Comparison of ENCODE assay signal across 8 mouse cellular contexts in genomic region chr4:115737551-115738041, GRCm38 (mm10). TPM values are rescaled to one million over a fixed set of nuclear protein-coding genes. Genes with fewer than 3 reads are reported as not detected.
DNase-seq lines count a peak whose midpoint lies in the region; ATAC-seq lines count a peak whose summit lies in the region.

Gene Efcab14, plus strand, starts transcription at chr4:115737744.

- H3K36me3 ChIP-seq in heart, embryonic 14.5 days (ENCODE audit: control insufficient read depth, insufficient read depth, low read length) = peaks cover 26% of the 10 kb centered on the region
- peaks cover 27% of the 10 kb centered on the region for H3K36me3 ChIP-seq in liver, embryonic 13.5 days
- no peaks in the 10 kb centered on the region for H3K36me3 ChIP-seq in stomach, embryonic 16.5 days (ENCODE audit: control insufficient read depth, insufficient read depth, low read length)

- peak; percentile 97 for ATAC-seq in CD4-positive, CD25-positive, alpha-beta regulatory T cell, adult 4 months
- peak; percentile 100 for ATAC-seq in heart, embryonic 14.5 days (ENCODE audit: insufficient number of reproducible peaks, insufficient read depth, low FRiP score, low read depth)
- peak; percentile 100 for ATAC-seq in liver, embryonic 13.5 days (ENCODE audit: low read depth)
- ATAC-seq in stomach, embryonic 16.5 days (ENCODE audit: insufficient read depth, low FRiP score) = peak; percentile 99

- no peaks in the 10 kb centered on the region for H3K9me3 ChIP-seq in heart, embryonic 14.5 days (ENCODE audit: control insufficient read depth, low read length)
- no peaks in the 10 kb centered on the region for H3K9me3 ChIP-seq in liver, embryonic 13.5 days (replicated peaks)
- no peaks in the 10 kb centered on the region for H3K9me3 ChIP-seq in stomach, embryonic 16.5 days (replicated peaks; ENCODE audit: control insufficient read depth, low read length)

- DNase-seq in c-Kit-negative CD71-positive TER-119-positive erythroid progenitor cells, embryonic 14.5 days (ENCODE audit: low read depth, low spot score) = peak; percentile 92
- DNase-seq in fibroblast of lung, adult 2 months (ENCODE audit: low read depth) = peak; percentile 90
- peak; percentile 99 for DNase-seq in kidney, postnatal 14 days
- DNase-seq in liver, embryonic 13.5 days = peak; percentile 97
- DNase-seq in neural tube, embryonic 10.5 days (ENCODE audit: extremely low spot score, low spot score) = peak; percentile 99

- H3K27ac ChIP-seq in heart, embryonic 14.5 days (replicated peaks in 1 of 2; ENCODE audit: control insufficient read depth in 1 of 2, insufficient read depth in 1 of 2, low read depth in 2 of 2, low read length in 2 of 2) = peak within 1 kb of the TSS; percentile 88 to 91
- peak within 1 kb of the TSS; percentile 82 for H3K27ac ChIP-seq in liver, embryonic 13.5 days
- peak within 1 kb of the TSS; percentile 89 for H3K27ac ChIP-seq in stomach, embryonic 16.5 days (ENCODE audit: low read length)

- H3K4me2 ChIP-seq in heart, embryonic 14.5 days (ENCODE audit: low read length) = peak within 1 kb of the TSS; percentile 64
- peak within 1 kb of the TSS; percentile 83 for H3K4me2 ChIP-seq in liver, embryonic 13.5 days
- H3K4me2 ChIP-seq in stomach, embryonic 16.5 days (ENCODE audit: low read depth, low read length) = peak within 1 kb of the TSS; percentile 73

- no peaks in the 10 kb centered on the region for H3K27me3 ChIP-seq in heart, embryonic 14.5 days (ENCODE audit: control insufficient read depth, insufficient read depth, low read length)
- H3K27me3 ChIP-seq in liver, embryonic 13.5 days = 0 out of 2 replicates have a peak, but pooled peaks cover 2% of the 10 kb centered on the region
- H3K27me3 ChIP-seq in stomach, embryonic 16.5 days (ENCODE audit: control insufficient read depth, insufficient read depth, low read length) = no peaks in the 10 kb centered on the region

- H3K4me1 ChIP-seq in heart, embryonic 14.5 days (ENCODE audit: control insufficient read depth in 2 of 2, insufficient read depth in 2 of 2, low read length in 2 of 2) = peaks cover 6 to 11% of the 10 kb centered on the region in 2 experiments
- peaks cover 45% of the 10 kb centered on the region for H3K4me1 ChIP-seq in liver, embryonic 13.5 days (replicated peaks)
- peaks cover 22% of the 10 kb centered on the region for H3K4me1 ChIP-seq in stomach, embryonic 16.5 days (ENCODE audit: control insufficient read depth, insufficient read depth, low read length)

- WGBS in heart, embryonic 14.5 days = 0% methylated on average over 38 of the region's 45 CpGs
- under 1% methylated on average over 45 of the region's 45 CpGs for WGBS in liver, embryonic 13.5 days (ENCODE audit: insufficient replicate concordance)
- WGBS in stomach, embryonic 16.5 days = under 1% methylated on average over 45 of the region's 45 CpGs

- H3K4me3 ChIP-seq in heart, embryonic 14.5 days (ENCODE audit: control insufficient read depth in 1 of 2, insufficient read depth in 1 of 2, low read depth in 1 of 2, low read length in 2 of 2) = peak within 1 kb of the TSS; percentile 68 to 69
- H3K4me3 ChIP-seq in liver, embryonic 13.5 days (replicated peaks) = peak within 1 kb of the TSS; percentile 91
- peak within 1 kb of the TSS; percentile 64 for H3K4me3 ChIP-seq in stomach, embryonic 16.5 days (replicated peaks; ENCODE audit: low read length)

- peak within 1 kb of the TSS; percentile 82 for H3K9ac ChIP-seq in heart, embryonic 14.5 days (ENCODE audit: low read length)
- H3K9ac ChIP-seq in liver, embryonic 13.5 days = peak within 1 kb of the TSS; percentile 93
- peak within 1 kb of the TSS; percentile 81 for H3K9ac ChIP-seq in stomach, embryonic 16.5 days (ENCODE audit: low read length)

RNA-seq across cellular contexts. Expression of gene Efcab14, which starts in this region (rescaled TPM):
- polyA plus RNA-seq in CD4-positive, CD25-positive, alpha-beta regulatory T cell, adult 4 months (2017; shearing (Covaris generic)) = 10 to 100 TPM; 42.7 to 43.1 TPM
- polyA plus RNA-seq in heart, embryonic 14.5 days (2014; fragmentation: Nextera tagmentation; extraction: Ambion mirVana) = 32.5 and 32.7 TPM in 2 replicates
- polyA plus RNA-seq in liver, embryonic 13.5 days (2015; fragmentation: Nextera tagmentation; extraction: Ambion mirVana) = 10.6 and 13.9 TPM in 2 replicates
- polyA plus RNA-seq in stomach, embryonic 16.5 days (2015; fragmentation: Nextera tagmentation; extraction: Ambion mirVana) = 30.1 and 31.3 TPM in 2 replicates

Comparison
In these comparisons a context has a peak if more than half of its experiments do, and no peak if none do; other contexts are left out.
1. Peak in every context shown above with its lines: DNase-seq, ATAC-seq, H3K4me3 ChIP-seq and H3K27ac ChIP-seq.